Mouse (Mus musculus): ENCODE results near the gene Lhx9. TPM values are rescaled to one million over a fixed set of nuclear protein-coding genes. Genes with fewer than 3 reads are reported as not detected.

Gene Lhx9
- polyA plus RNA-seq, 1 experiment from 2014 or later = 0.07 TPM

- no peak overlapping the region for H3K4me2 ChIP-seq (replicated peaks; ENCODE audit: low read depth, low read length)
- no peaks in the 10 kb centered on the region for H3K36me3 ChIP-seq (ENCODE audit: control insufficient read depth, insufficient read depth, low read length)
- H3K4me3 ChIP-seq (ENCODE audit: low read length) = no peak overlapping the region
- H3K27me3 ChIP-seq (ENCODE audit: control insufficient read depth, insufficient read depth, low read length) = peaks cover 2% of the 10 kb centered on the region; the same call in 1 of the 2 replicates
- WGBS = 95% methylated on average over 1 of the region's 1 CpGs
- no peaks in the 10 kb centered on the region for H3K9me3 ChIP-seq (ENCODE audit: control insufficient read depth, low read length)
- no peak overlapping the region for H3K27ac ChIP-seq (ENCODE audit: low read depth, low read length)
- no peak for ATAC-seq (ENCODE audit: low FRiP score, low TSS enrichment)
- H3K9ac ChIP-seq (ENCODE audit: low read depth, low read length) = no peak overlapping the region
- H3K4me1 ChIP-seq (ENCODE audit: control insufficient read depth, insufficient read depth, low read length) = no peaks in the 10 kb centered on the region
These were observed 25.4 kb downstream of the Lhx9 start for GRCm38 (mm10) chr1:138822985-138823322.

DNA sequence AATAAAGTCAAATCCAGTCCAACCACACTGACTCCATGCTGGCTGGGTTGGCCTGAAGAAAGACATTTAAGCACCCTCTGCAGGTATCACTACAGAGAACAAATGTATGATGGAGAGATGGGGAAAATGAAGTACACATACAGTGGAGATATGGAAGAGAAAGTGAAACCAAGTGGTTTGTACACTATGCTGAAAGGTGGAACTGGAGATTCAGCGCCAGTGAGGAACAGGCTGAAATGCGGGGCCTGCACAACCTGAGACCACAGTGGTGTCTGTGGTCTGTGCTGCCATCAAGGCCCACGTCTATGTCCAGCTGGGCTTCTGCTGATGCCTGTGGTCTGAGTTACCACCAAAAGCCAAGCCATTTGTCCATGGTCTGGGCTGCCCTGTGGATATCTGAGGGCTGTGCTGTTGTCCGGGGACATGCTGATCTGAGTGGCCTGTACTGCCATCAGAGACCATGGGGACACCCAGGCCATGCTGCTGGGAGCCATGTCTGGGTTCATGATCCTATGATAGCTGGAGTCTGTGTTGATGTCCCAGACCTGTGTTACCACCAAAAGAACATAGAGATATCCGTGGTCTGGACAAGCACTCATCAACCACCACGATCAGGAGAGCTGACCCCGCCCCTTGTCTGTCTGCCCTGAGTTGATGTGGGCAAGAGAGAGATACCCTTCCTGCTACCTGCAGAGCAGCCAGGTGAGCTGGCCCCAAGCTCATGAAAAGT lies 26.0 kb downstream of the Lhx9 start:
- no peaks in the 10 kb centered on the region for H3K36me3 ChIP-seq (ENCODE audit: control insufficient read depth, insufficient read depth, low read length)
- H3K4me2 ChIP-seq (replicated peaks; ENCODE audit: low read depth, low read length) = no peak overlapping the region
- H3K9me3 ChIP-seq (ENCODE audit: control insufficient read depth, low read length) = no peaks in the 10 kb centered on the region
- H3K27ac ChIP-seq (ENCODE audit: low read depth, low read length) = no peak overlapping the region
- H3K4me3 ChIP-seq (ENCODE audit: low read length) = no peak overlapping the region
- 86% methylated on average over 7 of the region's 7 CpGs for WGBS
- H3K9ac ChIP-seq (ENCODE audit: low read depth, low read length) = no peak overlapping the region
- no peaks in the 10 kb centered on the region for H3K4me1 ChIP-seq (ENCODE audit: control insufficient read depth, insufficient read depth, low read length)
- no peaks in the 10 kb centered on the region for H3K27me3 ChIP-seq (ENCODE audit: control insufficient read depth, insufficient read depth, low read length)
- no peak for ATAC-seq (ENCODE audit: low FRiP score, low TSS enrichment)

DNA sequence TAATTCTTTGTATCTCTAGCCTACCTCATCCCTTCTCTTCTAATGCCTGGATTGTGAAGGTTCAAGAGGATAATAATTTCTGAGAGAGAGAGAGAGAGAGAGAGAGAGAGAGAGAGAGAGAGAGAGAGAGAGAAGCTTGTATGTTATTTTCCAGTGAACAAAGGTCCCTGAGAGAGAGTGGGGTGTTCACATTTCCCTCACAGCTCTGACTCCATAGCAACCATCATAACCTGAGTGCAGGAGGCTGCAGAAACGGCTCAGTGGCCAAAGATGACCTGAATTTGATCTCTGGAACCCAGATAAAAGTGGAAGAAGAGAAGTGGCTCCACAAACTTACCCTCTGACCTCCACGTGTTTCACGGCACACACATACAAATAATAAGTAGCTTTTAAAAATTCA lies 46.6 kb downstream of the Lhx9 start:
- H3K36me3 ChIP-seq (ENCODE audit: control insufficient read depth, insufficient read depth, low read length) = no peaks in the 10 kb centered on the region

DNA sequence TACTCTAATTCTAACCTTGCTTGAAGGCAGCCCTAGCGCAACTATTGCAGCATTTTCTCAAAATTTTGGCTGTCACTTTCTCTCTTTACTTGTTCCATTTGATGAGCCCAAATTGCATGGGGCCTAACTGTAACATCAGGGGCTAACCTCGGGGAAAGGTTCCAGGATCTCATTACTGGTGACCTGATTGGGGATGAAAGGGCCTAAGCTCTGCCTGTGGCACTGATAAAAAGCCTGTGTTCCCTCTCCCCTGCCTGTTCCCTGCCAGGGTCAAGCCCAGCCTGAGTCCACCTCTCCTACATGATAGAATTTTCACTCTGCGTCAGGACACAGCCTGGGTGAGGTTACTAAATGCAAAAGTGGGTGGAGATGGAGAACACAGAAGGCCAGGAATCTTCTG lies 47.1 kb downstream of the Lhx9 start:
- H3K4me2 ChIP-seq (replicated peaks; ENCODE audit: low read depth, low read length) = no peak overlapping the region
- no peaks in the 10 kb centered on the region for H3K4me1 ChIP-seq (ENCODE audit: control insufficient read depth, insufficient read depth, low read length)
- H3K27ac ChIP-seq (ENCODE audit: low read depth, low read length) = no peak overlapping the region
- H3K9me3 ChIP-seq (ENCODE audit: control insufficient read depth, low read length) = no peaks in the 10 kb centered on the region
- 72% methylated on average over 3 of the region's 3 CpGs for WGBS
- no peak overlapping the region for H3K4me3 ChIP-seq (ENCODE audit: low read length)
- no peaks in the 10 kb centered on the region for H3K27me3 ChIP-seq (ENCODE audit: control insufficient read depth, insufficient read depth, low read length)
- no peak overlapping the region for H3K9ac ChIP-seq (ENCODE audit: low read depth, low read length)
- no peak for ATAC-seq (ENCODE audit: low FRiP score, low TSS enrichment)
- no peaks in the 10 kb centered on the region for H3K36me3 ChIP-seq (ENCODE audit: control insufficient read depth, insufficient read depth, low read length)

More for the DNA sequence above, 46.6 kb downstream of the Lhx9 start:
- 24% methylated on average over 3 of the region's 3 CpGs for WGBS
- H3K4me3 ChIP-seq (ENCODE audit: low read length) = no peak overlapping the region
- no peak for ATAC-seq (ENCODE audit: low FRiP score, low TSS enrichment)
- H3K9me3 ChIP-seq (ENCODE audit: control insufficient read depth, low read length) = no peaks in the 10 kb centered on the region
- no peak overlapping the region for H3K4me2 ChIP-seq (replicated peaks; ENCODE audit: low read depth, low read length)
- no peaks in the 10 kb centered on the region for H3K4me1 ChIP-seq (ENCODE audit: control insufficient read depth, insufficient read depth, low read length)
- no peak overlapping the region for H3K27ac ChIP-seq (ENCODE audit: low read depth, low read length)
- no peaks in the 10 kb centered on the region for H3K27me3 ChIP-seq (ENCODE audit: control insufficient read depth, insufficient read depth, low read length)
- no peak overlapping the region for H3K9ac ChIP-seq (ENCODE audit: low read depth, low read length)

- Histone ChIP-seq H3K27ac (ENCODE audit: low read depth, low read length) (no peak overlapping the region), H3K9ac (ENCODE audit: low read depth, low read length) (no peak overlapping the region), H3K9me3 (ENCODE audit: control insufficient read depth, low read length) (no peaks in the 10 kb centered on the region), H3K27me3 (ENCODE audit: control insufficient read depth, insufficient read depth, low read length) (no peaks in the 10 kb centered on the region), H3K4me1 (ENCODE audit: control insufficient read depth, insufficient read depth, low read length) (no peaks in the 10 kb centered on the region), H3K4me3 (ENCODE audit: low read length) (no peak overlapping the region), H3K4me2 (replicated peaks; ENCODE audit: low read depth, low read length) (no peak overlapping the region), H3K36me3 (ENCODE audit: control insufficient read depth, insufficient read depth, low read length) (no peaks in the 10 kb centered on the region)
- no peak for ATAC-seq (ENCODE audit: low FRiP score, low TSS enrichment)
These were observed 48.6 kb downstream of the Lhx9 start for GRCm38 (mm10) chr1:138799692-138800314.

DNA sequence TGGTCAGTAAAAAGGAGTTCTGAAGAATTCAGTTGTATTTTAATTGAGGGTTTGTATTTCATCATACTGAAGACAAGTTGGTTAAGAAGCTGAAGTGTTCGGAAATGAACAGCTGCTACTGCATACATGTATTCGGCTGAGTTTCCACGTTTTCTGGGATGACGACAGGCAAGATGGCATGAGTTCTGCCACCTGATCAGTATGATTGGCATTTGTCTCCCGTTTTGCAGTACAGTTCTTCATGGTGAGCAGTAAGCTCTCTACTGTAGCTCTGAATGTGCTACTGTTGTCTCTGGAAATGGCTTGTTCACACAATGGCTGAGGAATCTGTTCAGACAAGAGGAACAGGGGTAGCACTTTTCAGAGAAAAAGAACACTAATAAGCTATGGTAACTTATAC lies 50.3 kb downstream of the Lhx9 start:
- 84% methylated on average over 5 of the region's 5 CpGs for WGBS
- Histone ChIP-seq H3K36me3 (ENCODE audit: control insufficient read depth, insufficient read depth, low read length) (no peaks in the 10 kb centered on the region), H3K9me3 (ENCODE audit: control insufficient read depth, low read length) (no peaks in the 10 kb centered on the region), H3K4me3 (ENCODE audit: low read length) (no peak overlapping the region), H3K27ac (ENCODE audit: low read depth, low read length) (no peak overlapping the region), H3K9ac (ENCODE audit: low read depth, low read length) (no peak overlapping the region), H3K4me1 (ENCODE audit: control insufficient read depth, insufficient read depth, low read length) (no peaks in the 10 kb centered on the region), H3K27me3 (ENCODE audit: control insufficient read depth, insufficient read depth, low read length) (no peaks in the 10 kb centered on the region), H3K4me2 (replicated peaks; ENCODE audit: low read depth, low read length) (no peak overlapping the region)
- no peak for ATAC-seq (ENCODE audit: low FRiP score, low TSS enrichment)

- Histone ChIP-seq H3K9ac (ENCODE audit: low read depth, low read length) (no peak overlapping the region), H3K4me1 (ENCODE audit: control insufficient read depth, insufficient read depth, low read length) (no peaks in the 10 kb centered on the region), H3K27me3 (ENCODE audit: control insufficient read depth, insufficient read depth, low read length) (no peaks in the 10 kb centered on the region), H3K4me2 (replicated peaks; ENCODE audit: low read depth, low read length) (no peak overlapping the region), H3K4me3 (ENCODE audit: low read length) (no peak overlapping the region), H3K27ac (ENCODE audit: low read depth, low read length) (no peak overlapping the region), H3K9me3 (ENCODE audit: control insufficient read depth, low read length) (no peaks in the 10 kb centered on the region), H3K36me3 (ENCODE audit: control insufficient read depth, insufficient read depth, low read length) (no peaks in the 10 kb centered on the region)
- no peak for ATAC-seq (ENCODE audit: low FRiP score, low TSS enrichment)
- WGBS = 85% methylated on average over 10 of the region's 10 CpGs
These were observed 62.5 kb downstream of the Lhx9 start for GRCm38 (mm10) chr1:138785856-138786255.

DNA sequence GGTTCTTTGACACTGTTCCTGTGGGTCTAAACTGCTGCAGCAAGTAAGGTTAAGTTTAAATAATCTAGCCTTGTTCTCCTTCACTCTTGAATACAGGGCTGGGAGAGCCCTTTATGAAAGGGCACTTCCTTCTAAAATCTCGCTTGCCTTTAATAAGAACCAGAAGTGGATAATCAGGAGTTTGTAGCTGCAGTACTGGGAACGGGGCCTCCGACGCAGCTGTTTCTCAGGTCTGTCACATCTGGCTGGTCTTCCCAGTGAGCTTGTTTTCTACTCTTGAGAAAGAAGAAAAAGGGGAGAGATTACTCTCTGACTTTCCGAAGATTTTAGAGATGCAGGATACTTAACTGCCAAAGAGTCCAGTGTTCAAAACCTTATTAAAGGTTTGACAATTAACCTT lies 64.4 kb downstream of the Lhx9 start:
- no peak overlapping the region for H3K4me3 ChIP-seq (ENCODE audit: low read length)
- no peaks in the 10 kb centered on the region for H3K4me1 ChIP-seq (ENCODE audit: control insufficient read depth, insufficient read depth, low read length)
- no peak overlapping the region for H3K27ac ChIP-seq (ENCODE audit: low read depth, low read length)
- H3K4me2 ChIP-seq (replicated peaks; ENCODE audit: low read depth, low read length) = no peak overlapping the region
- ATAC-seq (ENCODE audit: low FRiP score, low TSS enrichment) = no peak
- no peaks in the 10 kb centered on the region for H3K27me3 ChIP-seq (ENCODE audit: control insufficient read depth, insufficient read depth, low read length)
- H3K36me3 ChIP-seq (ENCODE audit: control insufficient read depth, insufficient read depth, low read length) = no peaks in the 10 kb centered on the region
- no peaks in the 10 kb centered on the region for H3K9me3 ChIP-seq (ENCODE audit: control insufficient read depth, low read length)
- WGBS = 77% methylated on average over 5 of the region's 5 CpGs
- H3K9ac ChIP-seq (ENCODE audit: low read depth, low read length) = no peak overlapping the region

All from kidney, embryonic 14.5 days (tissue).